Mouse (Mus musculus) embryo, embryonic 10 days (tissue): ENCODE measurements around the gene Mcoln2.
A peak's percentile ranks its signal among the peaks of the same experiment; 100 is the strongest.

Experiments used
- DNase-seq: peaks from one replicate; pipeline ENCODE4 v3.0.0-alpha.2; 2015; ENCODE audit warnings: low spot score

Gene Mcoln2

GRCm38 (mm10) chr3:146146131-146146530 is 3.5 kb upstream of the Mcoln2 start:
- DNase-seq = peak; percentile 20

- DNase-seq = peak; percentile 30
Measured at GRCm38 (mm10) chr3:146150058-146150400, 396 bp downstream of the Mcoln2 start.

- peak; percentile 28 for DNase-seq
Measured at GRCm38 (mm10) chr3:146150560-146150959, 927 bp downstream of the Mcoln2 start.

GRCm38 (mm10) chr3:146151328-146151727 is 1.7 kb downstream of the Mcoln2 start:
- DNase-seq = no peak

GRCm38 (mm10) chr3:146151755-146152154 is 2.1 kb downstream of the Mcoln2 start:
- no peak for DNase-seq

- DNase-seq = no peak
Measured at GRCm38 (mm10) chr3:146152348-146152747, 2.7 kb downstream of the Mcoln2 start.

GRCm38 (mm10) chr3:146152913-146153312 is 3.3 kb downstream of the Mcoln2 start:
- DNase-seq = no peak

- peak; percentile 41 for DNase-seq
Measured at GRCm38 (mm10) chr3:146153862-146154611, 4.4 kb downstream of the Mcoln2 start.

GRCm38 (mm10) chr3:146155628-146156576 is 6.3 kb downstream of the Mcoln2 start:
- DNase-seq = no peak

GRCm38 (mm10) chr3:146156811-146157210 is 7.2 kb downstream of the Mcoln2 start:
- DNase-seq = no peak

- DNase-seq = no peak
Measured at GRCm38 (mm10) chr3:146158039-146158438, 8.4 kb downstream of the Mcoln2 start.

- no peak for DNase-seq
Measured at GRCm38 (mm10) chr3:146159360-146159759, 9.7 kb downstream of the Mcoln2 start.

- DNase-seq = no peak
Measured at GRCm38 (mm10) chr3:146162197-146162596, 12.6 kb downstream of the Mcoln2 start.

GRCm38 (mm10) chr3:146169356-146169755 is 19.7 kb downstream of the Mcoln2 start:
- DNase-seq = no peak

GRCm38 (mm10) chr3:146173030-146173429 is 23.4 kb downstream of the Mcoln2 start:
- no peak for DNase-seq

GRCm38 (mm10) chr3:146174215-146174614 is 24.6 kb downstream of the Mcoln2 start:
- no peak for DNase-seq

- no peak for DNase-seq
Measured at GRCm38 (mm10) chr3:146177295-146177694, 27.7 kb downstream of the Mcoln2 start.

- DNase-seq = peak; percentile 87
Measured at GRCm38 (mm10) chr3:146177748-146178582, 28.3 kb downstream of the Mcoln2 start.

- no peak for DNase-seq
Measured at GRCm38 (mm10) chr3:146180341-146180740, 30.7 kb downstream of the Mcoln2 start.

GRCm38 (mm10) chr3:146180986-146181385 is 31.4 kb downstream of the Mcoln2 start:
- peak; percentile 82 for DNase-seq

- peak; percentile 90 for DNase-seq
Measured at GRCm38 (mm10) chr3:146184992-146185657, 35.5 kb downstream of the Mcoln2 start.

GRCm38 (mm10) chr3:146186033-146186432 is 36.4 kb downstream of the Mcoln2 start:
- no peak for DNase-seq
